Mouse (Mus musculus): ENCODE data around the gene Plb1.

The Plb1 gene

DNA sequence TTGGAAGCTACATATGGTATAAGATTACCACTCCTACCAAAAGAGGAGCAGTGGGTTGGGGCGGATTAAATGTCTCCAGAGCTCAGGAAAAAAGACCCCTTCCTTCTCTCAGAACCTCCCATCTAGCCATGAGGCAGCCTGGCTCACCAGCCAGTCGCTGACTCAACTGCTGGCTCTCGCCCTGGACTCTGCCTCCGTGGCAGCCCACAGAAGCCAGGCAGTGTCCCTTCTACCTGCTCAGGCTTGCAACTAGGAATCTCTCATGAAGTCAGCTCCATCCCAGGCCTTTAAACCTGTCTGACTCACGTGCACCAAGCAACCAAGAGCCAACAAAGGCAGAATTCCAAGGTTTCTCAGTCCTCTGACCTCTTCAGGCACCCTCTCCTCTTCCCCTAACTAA, 103.6 kb downstream of the Plb1 start:
- no peak for DNase-seq (ENCODE audit: low spot score)

DNA sequence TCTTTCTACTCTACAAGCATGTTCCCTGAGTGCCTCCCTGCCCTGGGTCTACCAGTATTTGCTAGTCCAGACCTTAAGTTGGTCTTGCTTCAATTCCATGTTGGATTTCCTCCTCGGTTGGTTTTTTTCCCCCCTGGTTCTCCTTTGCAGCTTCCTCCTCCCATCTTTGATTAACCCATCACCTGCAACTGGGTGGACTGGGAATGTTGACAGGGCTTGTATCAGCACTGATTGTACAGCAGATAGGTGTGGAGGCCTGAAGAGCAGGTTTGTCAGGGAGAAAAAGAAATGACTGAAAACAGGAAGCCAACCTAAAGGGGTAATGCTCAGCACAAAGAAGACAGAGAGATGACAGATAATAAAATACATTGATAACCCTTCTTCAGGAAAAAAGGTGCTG, 104.8 kb downstream of the Plb1 start:
- no peak for DNase-seq (ENCODE audit: low spot score)

DNA sequence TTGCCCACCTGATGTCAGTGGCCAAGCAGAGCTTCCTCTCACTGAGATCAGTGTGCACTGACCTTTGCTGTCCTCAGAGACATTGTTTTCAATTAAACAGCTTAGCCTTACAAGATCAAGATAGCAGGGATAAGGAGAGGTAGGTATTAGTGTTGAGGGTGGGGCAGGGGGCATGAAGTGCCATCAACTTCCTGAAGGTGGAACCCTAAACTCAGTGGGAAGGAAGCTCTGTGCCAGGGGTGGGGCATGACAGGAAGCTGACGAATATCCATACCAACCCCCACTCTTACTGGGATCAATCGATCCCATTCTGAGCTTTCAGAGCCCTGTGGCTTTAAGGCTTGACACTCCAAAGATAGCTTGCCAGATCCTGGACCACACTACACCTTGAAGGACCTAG, 105.8 kb downstream of the Plb1 start:
- no peak for DNase-seq (ENCODE audit: low spot score)

DNA sequence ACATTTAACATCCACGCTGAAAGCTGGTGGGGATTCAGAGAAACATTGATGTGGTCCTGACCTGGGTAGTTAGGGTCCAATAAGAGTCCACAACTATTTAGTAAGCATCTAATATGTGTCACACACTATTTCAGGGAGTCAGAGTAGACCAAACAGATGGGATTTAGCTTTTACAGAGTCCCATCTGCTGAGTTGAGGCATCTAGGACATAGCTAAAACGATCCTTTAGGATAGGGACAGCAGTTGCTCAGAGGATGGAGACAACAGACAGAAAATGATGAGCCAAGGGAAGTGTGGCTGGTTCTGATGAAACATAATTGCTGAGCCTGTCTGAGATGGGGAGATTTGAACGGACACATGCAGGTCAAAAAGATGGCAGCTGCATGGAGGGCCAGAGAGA, 106.3 kb downstream of the Plb1 start:
- no peak for DNase-seq (ENCODE audit: low spot score)

DNA sequence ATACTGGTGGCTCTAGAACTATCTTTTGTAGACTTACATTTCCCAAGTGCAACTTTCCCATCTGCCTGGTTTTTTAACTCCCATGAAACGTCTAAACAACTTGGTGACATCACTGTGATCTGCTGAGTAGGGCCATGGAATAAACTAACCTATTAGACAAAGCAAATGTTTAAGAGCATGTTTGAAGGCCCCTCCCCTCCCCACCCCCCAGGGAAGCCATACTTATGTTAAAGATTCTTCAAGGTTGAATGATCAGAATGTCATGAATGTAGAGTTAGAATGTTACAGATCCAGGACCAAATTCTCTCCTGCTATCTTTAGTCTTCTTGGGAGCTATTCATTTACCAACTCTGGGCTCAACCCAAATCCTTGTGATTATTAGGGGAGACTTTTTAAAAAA, 107.7 kb downstream of the Plb1 start:
- DNase-seq (ENCODE audit: low spot score), result no peak

DNA sequence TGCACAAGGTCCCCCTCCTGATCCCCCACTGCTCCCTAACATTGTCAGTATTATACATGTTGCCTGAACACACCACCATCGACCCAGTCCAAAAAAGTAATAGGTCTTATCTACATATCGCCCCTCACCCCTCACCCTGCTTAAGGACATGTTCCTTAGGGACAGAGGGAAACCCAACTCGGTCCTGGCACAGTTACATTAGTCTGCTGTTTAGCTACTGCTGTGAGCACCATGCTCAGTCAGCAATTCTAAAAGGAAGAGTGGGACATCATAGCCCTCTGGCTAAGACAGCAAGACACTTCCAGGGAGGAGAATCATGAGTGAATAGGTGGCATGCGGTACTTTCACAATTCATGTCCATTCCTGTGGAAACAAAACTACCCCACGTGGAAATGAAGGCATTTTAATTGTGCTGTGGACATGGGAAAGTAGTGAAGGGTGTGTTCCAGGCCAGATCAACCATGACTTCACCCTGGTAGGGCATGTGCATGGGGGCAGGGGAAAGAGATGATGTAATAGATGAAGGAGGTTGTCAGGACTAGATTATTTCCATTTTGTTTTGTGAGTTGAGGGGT, 110.3 kb downstream of the Plb1 start:
- DNase-seq (ENCODE audit: low spot score), result no peak

DNA sequence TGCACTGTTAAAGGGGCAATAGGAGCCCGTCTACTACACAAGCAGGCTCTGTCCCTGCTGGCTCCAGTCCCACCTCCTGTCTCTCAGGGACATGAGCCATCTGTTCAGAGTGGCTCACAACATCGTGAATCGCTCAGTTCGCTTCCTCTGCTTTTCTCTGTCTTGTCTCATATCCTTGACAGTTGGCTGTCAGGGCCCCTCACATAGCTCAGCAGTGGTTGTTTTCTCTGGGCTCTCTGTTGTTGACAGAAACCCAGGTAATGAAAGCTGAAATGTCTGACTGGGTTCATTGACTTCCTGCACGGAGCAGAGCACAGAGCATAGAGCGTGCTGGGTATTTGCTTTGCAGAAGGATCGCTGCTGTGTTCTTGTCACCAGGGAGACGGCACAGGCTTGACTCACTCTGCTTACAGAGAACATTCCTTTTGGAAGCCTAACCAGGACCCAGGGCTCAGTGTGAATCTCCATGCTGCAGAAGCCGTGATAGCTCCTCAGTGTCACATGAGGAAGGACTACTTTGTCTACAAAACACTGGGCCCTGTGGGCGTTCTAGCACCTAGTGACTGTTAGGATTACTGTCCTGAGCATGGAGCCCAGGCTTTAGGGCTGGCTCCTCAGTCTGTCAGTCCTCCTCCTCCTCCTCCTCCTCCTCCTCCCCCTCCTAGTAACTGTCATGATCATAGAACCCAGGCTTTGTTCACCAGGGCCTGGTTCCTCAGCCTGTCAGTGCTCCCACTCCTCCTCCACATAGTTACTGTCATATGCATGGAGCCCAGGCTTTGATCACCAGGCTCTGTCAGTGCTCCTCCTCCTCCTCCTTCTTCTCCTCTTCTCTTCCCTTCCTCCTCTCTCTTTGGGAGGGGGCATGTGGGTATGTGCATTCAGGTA, 113.8 kb downstream of the Plb1 start:
- no peak for DNase-seq (ENCODE audit: low spot score)

DNA sequence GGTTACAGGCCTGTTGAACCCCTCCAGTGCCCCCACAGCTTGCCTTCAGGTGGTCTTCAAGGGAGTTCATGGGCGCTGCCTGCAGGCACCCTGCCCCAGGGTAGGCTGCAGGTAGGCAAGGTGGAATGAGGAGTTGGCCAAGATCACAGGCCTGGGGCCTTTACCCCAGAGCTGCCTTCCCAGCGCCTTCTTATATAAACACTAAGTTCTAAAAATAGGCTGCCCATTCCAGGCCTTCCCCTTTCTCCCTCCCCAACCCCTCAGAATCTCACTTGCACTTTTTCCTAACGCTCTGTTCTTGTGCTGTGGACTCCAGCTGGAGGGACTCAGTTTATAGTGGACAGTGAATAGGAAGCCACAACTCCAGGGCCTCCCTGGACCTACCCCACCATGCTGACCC, 117.2 kb downstream of the Plb1 start:
- DNase-seq (ENCODE audit: low spot score), result no peak

DNA sequence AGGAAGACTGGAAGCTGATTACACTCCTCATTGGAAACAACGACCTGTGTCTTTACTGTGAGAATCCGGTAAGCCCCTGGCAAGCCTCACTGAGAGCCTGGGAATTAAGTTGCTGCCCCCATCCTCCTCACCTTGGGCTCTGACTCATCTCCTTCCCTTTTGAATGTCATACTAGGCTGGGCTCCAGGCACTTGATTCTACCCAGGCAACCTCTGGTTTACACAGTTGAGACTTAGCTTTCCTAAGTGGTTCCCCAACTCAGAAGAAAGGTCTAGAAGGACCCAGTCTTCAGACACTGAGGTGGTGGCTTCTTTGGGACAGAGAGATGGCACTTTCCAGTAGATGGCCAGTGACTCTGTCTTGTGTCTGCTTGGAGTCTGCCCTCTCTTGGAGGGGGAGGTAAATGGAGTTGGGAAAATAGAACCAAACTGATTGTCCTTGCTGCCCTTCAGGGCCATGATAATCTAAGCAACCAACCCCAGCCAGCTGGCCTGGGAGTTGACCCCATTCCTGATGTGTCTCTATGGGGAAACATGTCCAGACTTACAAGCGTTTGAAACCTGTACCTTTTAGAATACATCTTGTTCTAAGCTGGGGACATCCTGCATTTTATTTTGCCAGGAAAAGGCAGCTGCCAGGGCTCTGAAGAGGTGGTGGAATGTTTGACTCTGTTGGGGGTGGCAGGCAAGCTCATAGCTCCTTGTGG, 118.2 kb downstream of the Plb1 start:
- DNase-seq (ENCODE audit: low spot score), result no peak

DNA sequence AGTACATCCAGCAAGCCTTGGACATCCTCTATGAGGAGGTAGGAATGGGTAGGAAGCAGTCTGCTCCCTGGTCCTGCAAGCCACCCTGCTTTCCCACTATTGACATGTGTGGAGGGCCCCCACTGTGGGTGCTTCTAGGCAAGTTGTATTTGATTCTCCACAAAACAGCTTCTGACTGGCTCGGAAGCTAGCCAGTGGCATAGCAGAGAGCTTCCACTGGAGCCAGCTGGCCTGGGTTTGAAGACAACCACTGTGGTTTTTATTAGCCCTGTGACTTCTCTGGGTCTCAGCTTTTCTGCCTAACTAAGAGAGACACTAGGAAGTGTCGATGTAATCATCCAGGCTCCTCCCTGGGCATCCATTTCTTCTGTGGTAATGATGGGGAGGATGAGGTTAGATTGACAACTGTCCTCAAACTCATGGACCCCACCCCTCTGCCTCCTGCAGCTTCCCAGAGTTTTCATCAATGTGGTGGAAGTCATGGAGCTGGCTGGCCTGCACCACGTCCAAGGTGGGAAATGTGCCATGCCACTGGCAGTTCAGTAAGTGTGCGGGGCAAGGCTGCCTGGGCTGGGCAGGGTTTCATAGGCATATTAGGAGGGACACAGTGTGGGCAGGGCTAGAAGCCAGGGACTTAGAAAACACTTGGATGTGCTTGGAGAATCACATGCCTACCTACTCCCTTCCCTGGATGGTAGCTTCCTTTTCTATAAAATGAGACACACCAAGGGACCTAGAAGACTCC, 119.4 kb downstream of the Plb1 start:
- DNase-seq (ENCODE audit: low spot score), result no peak

DNA sequence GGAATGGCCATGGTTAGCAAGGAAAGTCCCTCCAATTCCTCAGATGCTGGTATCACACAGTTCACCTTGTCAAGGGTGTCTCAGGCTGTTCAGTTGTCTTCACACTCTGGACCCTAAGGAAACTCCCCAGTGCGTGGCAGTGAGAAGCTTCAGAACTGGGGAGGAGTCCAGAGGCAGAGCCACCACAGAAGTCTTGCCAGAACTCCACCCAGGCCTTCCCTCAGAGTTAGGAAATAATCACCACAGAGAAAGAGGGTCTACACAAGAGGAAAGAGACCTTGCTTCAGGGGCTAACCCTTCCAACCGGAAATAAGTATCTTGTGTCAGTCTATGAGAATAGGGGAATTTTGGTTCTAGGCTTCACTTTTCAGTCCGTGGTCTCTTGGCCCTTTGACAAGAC, 120.3 kb downstream of the Plb1 start:
- DNase-seq (ENCODE audit: low spot score), result no peak

DNA sequence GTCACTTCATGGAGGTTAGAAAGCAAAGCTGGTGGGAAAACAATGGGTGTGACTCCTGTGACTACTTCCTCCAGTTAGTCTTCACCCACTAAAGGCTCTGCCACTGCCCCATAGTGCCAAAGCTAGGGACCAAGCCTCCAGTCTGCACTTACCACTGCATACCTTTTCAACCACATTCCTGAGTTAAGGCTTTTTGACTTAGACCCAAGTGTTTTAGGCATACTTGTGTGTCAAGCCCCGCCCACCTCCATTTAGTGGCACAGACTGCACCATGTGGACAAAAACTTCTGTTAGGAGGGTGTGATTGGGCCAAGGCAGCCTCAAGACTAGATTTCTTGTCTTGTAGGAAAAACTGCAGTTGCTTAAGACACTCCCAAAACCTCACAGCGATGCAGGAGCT, 120.8 kb downstream of the Plb1 start:
- no peak for DNase-seq (ENCODE audit: low spot score)

DNA sequence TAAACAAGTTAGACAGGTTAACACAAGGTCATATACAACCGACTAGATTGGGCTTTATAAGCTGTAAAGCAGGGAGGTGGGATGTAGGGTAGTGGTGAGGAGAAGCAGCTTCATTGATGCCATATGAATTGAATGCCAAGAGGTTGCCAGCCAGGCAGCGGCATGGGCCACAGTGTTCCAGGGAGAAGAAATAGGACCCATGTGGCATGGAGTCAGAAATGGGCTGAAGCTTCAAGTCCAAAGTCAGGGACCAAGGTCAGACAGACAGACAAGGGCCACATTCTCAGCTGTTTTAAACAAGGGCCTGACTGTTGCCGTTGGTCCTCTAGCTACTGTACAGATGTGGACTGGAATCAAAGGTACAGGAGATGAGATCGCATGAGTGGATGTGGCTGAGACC, 128.0 kb downstream of the Plb1 start:
- no peak for DNase-seq (ENCODE audit: low spot score)

DNA sequence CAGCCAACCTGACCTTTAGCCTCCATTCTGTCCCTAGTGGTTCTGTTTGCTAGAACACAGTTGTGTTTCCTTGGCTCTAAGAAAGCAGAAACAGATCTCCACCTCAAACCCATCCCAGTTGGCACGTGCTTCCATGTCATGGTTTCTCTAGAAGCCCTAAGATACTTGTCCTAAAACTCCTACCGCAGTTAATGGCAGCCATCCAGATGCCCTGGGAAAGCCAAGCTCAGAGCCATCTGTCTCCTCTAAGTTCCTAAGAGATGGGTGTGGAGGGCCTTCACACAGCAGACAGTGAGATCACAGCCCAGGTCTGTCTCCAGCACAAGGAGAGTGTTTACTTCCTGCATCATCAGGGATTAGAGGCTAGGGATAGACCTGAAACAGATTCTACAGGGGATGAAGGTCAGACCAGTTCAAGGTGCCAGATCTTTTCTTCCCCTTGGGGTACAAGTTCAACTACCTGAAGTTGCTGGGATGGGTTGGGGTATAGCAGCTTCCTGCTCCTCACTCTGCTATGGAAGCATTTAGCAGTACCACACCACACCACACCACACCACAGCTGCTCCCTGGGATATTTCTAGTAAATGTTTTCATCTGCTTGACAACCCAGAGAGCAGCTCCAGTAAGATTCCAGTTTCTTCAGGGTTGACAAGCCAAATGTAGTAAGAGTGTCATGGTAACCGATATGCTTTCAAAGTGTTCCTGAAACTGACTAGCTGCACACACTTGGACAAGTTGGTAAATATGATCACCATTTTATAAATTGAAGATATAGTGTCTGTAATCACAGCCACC, 129.1 kb downstream of the Plb1 start:
- DNase-seq (ENCODE audit: low spot score), result no peak

DNA sequence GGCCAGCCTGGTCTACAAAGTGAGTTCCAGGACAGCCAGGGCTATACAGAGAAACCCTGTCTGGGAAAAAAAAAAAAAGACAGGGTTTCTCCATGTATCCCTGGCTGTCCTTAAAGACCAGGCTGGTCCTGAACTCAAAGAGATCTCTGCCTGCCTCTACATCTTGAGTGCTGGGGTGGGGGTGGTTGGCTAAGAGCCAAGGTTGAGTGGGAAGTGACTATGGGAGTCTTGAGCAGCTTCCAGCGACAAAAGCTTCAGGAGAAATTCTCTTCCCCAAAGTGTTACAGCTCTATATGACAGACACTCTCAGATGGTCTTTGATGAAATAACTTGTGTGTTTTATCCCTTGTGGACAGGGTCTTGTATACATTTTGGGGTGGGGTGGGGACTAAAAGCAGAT, 136.9 kb downstream of the Plb1 start:
- no peak for DNase-seq (ENCODE audit: low spot score)

DNA sequence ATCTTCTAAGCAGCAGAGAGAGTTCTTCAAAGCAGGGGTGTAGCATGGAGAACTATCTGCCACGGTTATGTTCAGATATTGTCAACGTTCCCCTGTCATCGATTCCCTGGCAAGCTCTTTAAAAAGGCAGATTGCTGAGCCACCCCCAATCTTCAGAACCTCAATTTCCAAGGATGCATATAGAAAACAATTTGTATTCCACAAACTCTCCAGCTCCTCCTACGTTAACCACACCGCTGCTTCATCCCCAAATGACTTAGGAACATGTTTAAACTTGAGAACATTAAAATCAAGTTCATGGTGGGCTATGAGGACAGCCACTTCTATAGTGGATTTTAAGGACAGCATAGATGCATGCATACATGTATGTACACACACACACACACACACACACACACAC, 138.7 kb downstream of the Plb1 start:
- no peak for DNase-seq (ENCODE audit: low spot score)

DNA sequence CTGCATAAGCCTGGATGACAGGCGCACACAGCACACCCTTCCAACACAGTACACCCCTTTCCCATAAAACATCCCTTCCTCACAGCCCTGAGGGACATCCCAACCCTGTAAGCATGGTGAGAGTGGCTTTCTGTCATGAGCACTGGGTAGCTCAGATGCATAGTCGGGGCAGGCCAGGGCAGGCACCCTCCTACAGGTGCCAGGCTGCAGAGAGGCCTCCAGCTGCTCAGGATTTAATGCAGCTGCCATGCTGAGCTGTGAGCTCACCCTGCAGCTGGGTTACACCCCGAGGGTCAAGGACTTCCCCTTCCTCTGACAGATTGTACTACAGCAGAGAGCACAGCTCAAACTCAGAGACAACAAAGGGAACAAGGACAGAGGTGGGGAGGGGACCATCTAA, 146.0 kb downstream of the Plb1 start:
- no peak for DNase-seq (ENCODE audit: low spot score)

DNA sequence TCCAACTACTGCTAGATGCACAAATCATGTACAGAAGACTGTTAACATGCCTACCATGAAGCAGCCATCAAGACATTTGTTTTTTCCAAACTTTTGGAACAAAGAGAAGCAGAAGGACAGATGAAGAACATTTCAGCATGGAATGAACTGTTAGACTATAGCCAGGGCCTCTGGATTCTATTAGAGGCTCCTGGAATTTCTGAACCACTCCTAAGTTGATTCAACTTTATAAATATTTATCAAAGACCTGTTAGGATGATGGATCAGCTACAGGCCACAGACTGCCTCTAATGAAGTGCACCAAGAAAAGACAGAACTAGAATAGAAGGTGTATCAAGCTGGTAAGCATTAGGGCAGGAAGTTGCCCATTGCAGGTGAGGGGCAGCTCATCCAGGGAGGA, 156.1 kb downstream of the Plb1 start:
- no peak for DNase-seq (ENCODE audit: low spot score)

DNA sequence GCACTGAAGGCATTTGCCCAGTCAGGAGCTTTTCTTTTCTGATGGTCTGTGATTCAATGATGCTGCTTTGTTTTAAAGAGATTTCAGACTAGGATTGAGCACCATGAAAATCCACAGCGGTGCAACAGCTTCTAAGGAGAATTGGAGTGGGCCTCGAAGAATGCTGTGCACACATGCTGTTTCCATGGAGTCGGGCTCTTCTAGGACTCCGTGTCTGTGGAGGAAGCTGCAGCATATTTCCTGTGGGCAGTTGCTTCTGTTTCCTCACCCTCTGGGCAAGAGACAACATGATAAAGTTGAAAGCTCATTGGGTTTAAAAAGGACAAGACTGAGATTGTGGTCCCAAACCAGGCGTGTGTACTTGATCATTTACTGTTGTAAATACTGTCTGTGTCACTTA, 157.8 kb downstream of the Plb1 start:
- DNase-seq (ENCODE audit: low spot score), result no peak

DNA sequence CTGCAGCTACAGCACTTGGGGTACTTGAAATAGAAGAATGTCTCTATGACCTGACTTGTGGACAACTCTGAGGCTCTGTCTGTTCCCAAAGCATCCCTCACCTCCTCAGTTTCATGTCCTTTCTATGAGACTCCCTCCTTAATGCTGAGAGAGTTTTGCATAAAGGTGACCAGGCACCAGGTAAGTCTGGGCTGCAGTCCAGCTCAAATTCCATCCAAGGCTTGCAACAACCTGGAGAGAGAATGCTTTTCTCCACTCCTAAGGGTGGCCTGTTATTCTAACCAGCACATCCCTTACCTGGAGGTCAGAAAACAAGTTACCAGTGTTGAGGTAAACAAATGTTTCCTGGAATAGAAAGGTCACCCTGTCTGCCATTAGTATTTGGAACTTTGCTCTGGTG, 159.8 kb downstream of the Plb1 start:
- no peak for DNase-seq (ENCODE audit: low spot score)

DNA sequence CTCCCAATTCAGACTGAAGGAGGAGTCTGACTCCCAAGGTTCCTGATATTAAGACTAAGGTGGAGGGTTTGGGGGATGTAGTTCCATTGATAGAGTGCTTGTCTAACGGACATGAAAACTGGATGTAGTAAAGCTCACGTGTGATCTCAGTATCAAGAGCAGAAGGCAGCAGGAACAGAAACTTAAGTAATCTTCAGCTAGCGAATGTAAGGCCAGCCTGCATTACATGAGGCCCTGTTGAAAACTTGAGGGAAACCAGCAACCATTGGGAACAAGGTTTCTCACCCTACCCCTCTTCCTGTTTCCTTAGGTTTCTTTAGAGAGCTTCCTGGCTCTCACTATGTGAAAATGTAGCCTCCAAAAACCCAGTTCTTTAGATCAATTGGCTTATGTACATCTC, 162.1 kb downstream of the Plb1 start:
- no peak for DNase-seq (ENCODE audit: low spot score)

All from testis, postnatal 14 days (tissue).